Mouse (Mus musculus) C2C12 (cell line): ENCODE measurements around the gene Glipr2.

Experiments used
- CEBPB ChIP-seq: IDR thresholded peaks from one replicate; pipeline ENCODE4 v1.6.1; 2011; ENCODE audit warnings: low read depth, mild to moderate bottlenecking, control low read depth, moderate library complexity
- CTCF ChIP-seq: IDR thresholded peaks from one replicate; pipeline ENCODE4 v1.5.1; 2011; ENCODE audit not compliant: control insufficient read depth, insufficient read depth, insufficient read length
- FOSL1 ChIP-seq: IDR thresholded peaks from one replicate; pipeline ENCODE4 v1.8.0; 2011; ENCODE audit warnings: mild to moderate bottlenecking, low read length; ENCODE audit not compliant: poor library complexity, insufficient read depth, severe bottlenecking
- MYOD1 ChIP-seq: IDR thresholded peaks from one replicate; pipeline ENCODE4 v1.6.1; 2011; ENCODE audit warnings: low read depth; ENCODE audit not compliant: control insufficient read depth, insufficient read length
- MYOG ChIP-seq: IDR thresholded peaks from one replicate; pipeline ENCODE4 v1.6.1; 2011; ENCODE audit not compliant: control insufficient read depth, insufficient read length; ENCODE audit errors: extremely low read depth

DNA sequence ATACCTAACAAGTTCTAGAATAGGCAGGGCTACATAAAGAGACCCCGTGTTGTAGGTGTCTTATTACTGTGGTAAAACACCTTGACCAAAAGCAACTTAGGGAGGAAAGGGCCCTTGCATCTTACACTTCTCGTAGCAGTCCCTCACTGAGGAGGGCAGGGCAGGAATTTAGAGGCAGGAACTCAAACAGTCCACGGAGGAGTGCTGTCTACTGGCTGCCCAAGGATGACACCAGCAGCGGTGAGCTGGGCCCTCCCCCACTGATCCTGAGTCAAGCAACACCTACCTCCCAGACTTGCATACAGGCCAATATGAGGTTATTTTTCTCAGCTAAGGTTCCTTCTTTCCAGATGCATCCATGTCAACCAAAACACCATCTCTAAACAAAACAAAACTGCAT is 23.0 kb downstream of the Glipr2 start:
- no peak for TF ChIP-seq MYOD1
- TF ChIP-seq CTCF = no peak
- TF ChIP-seq CEBPB = no peak
- no peak for TF ChIP-seq FOSL1
- TF ChIP-seq MYOG = no peak
